Mouse (Mus musculus) gastrocnemius, postnatal 14 days (tissue): ENCODE measurements around the gene Kcnk2. TPM values are rescaled to one million over a fixed set of nuclear protein-coding genes. Genes with fewer than 3 reads are reported as not detected.

Experiments
- DNase-seq: peaks from one replicate; pipeline ENCODE4 v3.0.0; 2021; ENCODE audit warnings: mixed read lengths
- intact Hi-C: fragments of 180-260 bp; cut with DNase I; formaldehyde crosslinking; loops from one replicate; pipeline ENCODE4 v1.15.1; 2025; ENCODE audit warnings: low total_unique reads
- total RNA-seq, 2 experiments: library from RNA; stranded (reverse); gene quantifications; 2 replicates each; pipeline ENCODE4 v1.2.3; 2021

Gene Kcnk2
- total RNA-seq, 2 experiments from 2014 or later: 2.1 to 2.5 TPM

DNA sequence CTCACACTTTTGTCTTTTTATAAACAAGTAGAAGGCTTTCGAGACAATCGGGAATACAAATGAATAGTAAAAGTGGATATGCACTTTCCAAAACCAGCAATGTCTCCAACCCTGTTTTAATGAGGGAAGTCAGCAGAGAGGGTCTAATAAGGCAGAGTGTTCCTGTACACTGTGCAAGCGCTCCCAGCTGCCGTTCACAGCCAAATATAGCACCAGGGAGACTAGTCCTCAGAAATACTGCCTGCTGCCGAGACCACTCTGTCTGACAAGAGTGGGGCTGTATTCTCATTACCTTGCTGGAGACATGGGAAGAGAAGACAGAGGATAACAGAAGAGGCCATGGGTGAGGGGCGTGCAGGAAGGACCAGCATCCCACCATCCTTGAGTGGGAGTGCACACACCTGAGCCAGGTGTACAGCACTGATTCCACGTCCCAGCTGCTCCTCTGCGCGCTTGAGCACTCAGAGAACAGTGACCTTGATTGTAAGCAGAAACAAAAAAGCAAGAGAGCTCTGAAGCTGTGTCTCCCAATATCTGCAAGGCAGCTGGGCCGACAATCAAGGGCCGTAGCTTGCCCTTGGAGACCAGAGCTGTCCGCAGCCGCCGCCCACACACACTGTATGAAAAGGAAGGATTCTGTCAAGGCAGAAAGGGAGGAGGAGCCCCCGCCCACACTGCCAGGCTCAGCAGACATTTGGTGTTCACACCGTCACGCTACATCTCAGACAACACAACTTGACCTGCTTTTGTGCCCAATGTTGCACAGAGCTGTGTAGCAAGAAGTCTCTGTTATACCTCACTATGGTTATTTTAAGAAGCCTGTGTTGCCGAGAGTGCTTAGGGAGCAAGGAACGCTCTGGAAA, 173.6 kb downstream of the Kcnk2 start:
- intact Hi-C loops: no loop called here
- peak; percentile 27 for DNase-seq

DNA sequence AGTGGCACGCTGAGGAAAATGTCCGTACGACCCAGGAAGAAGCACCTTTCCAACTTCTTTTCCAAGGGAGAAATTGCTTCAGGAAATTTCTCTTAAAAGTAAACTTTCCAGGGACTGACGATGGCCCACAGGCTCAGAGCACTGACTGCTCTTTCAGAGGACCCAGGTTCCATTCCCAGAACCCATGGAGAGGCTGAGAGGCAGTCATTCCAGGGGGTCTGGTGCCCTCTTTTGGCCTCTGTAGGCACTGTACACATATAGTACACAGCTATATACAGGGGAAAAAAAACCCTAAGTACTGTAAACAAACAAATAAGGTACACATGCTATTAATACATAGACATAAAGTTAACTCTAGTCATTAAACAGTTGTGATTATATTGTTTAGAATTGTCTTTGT, 174.6 kb downstream of the Kcnk2 start:
- intact Hi-C loops: no loop called here
- no peak for DNase-seq

DNA sequence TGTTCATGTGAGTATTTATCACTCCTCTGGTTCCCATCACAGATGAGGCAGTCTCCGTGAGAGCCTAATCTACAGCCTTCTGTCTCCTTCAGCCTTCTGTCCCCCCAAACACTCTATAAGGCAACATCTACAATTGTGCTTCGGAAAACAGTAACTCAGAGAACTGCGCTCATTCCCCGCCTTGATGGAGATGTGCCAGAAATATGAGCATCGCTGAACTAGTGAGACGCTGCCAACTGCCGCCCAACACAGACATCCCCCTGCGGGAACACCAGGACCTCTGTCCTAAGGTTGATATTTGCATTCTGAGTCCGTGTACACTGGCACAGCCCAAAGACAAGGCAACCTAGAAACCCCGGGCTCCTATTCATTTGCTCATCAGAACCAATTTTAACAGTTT, 183.0 kb downstream of the Kcnk2 start:
- intact Hi-C loops: no loop called here
- no peak for DNase-seq

DNA sequence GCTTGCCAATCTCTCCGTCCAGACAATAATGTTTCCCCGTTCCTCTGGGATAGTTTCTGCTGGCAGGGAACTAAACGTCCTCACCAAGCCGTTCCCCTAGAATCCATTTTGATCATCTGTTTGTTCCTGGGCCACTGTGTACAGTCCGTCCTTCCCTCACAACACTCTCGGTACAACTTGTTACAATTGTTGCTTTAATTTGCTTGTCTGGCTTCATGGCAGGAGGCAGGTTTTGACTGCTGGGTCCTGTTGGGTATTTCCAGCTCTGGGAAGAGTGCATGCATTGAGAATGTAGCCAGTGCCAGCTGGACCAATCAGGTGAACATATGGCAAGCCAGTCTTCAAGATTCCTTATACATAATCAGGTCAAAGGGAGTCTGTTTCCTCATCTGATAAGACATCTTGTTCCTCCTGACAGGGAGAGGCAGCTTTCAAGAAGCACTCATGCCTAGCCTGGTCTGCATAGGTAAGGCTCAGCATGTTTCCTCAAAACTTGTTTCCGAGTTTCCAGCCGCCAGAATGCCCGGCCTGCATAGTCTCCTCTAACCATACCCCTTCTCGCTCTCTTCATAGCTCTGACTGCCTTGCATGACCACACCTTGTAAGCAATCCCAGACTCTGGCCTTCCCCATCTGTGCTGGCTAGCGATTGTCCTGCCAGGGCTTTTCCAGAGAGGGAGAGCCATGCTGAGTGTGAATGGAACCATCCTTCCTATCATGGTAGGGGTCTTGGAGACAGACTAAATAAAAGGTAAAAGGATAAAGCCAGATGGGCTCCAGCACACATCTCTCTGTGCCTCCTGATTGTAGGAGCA, 184.1 kb downstream of the Kcnk2 start:
- no peak for DNase-seq
- intact Hi-C loops: no loop called here

DNA sequence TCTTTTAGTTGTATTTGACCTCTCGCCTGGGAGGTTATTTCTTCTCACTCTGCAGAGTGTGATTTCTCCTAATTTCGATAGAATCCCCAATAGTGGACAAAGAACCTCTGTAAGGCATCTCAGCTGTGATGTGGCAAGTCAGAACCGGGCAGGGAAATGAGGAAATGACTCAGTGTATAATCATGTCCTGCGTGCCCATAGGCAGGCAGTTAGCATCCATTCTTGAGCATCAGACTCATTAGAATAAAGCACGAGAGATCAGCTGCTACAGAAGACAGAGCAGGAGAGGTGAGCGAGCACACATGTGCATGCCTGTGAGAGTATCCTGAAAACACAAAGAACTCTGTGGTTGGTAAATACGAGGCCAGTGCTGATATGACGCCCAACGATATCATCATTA, 186.9 kb downstream of the Kcnk2 start:
- intact Hi-C loops: no loop called here
- DNase-seq: no peak

DNA sequence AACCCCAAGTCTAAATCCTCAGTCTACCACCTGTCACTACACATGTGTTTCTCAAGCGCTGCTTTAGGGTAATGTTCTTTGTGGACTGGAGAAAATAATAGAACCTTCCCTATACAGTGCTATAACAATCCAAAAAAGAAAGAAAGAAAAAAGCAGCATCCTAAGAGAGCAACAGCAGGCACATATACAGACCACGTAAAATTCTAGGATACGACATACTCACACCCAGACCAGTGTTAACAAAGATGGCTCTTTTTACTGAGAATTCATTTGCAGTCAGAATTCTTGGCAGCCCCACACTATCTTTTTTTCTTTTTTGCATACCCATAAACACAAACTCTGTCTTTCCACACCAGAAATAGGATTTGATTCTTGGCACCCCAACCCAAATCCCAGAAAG, 187.6 kb downstream of the Kcnk2 start:
- intact Hi-C loops: no loop called here
- no peak for DNase-seq

DNA sequence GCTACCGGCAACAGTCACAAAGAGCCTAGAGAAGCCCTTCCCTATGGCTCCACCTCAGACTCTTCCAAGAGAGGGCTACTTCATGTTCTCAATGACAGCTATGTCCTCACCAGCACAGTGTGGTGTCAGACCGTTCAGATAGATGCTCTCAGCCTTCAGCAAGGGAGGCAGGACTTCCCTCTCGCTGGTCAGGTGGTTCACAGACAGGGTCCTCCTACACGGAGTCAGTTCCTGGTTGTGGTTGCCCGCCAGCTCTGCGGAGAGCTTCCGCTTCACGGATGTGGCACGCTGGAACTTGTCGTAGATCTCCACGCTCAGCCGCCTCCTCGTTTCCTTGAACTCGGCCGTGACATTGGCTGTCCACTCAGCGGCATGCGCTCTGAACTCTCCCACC, 192.4 kb downstream of the Kcnk2 start:
- intact Hi-C loops: no loop called here
- DNase-seq: no peak

DNA sequence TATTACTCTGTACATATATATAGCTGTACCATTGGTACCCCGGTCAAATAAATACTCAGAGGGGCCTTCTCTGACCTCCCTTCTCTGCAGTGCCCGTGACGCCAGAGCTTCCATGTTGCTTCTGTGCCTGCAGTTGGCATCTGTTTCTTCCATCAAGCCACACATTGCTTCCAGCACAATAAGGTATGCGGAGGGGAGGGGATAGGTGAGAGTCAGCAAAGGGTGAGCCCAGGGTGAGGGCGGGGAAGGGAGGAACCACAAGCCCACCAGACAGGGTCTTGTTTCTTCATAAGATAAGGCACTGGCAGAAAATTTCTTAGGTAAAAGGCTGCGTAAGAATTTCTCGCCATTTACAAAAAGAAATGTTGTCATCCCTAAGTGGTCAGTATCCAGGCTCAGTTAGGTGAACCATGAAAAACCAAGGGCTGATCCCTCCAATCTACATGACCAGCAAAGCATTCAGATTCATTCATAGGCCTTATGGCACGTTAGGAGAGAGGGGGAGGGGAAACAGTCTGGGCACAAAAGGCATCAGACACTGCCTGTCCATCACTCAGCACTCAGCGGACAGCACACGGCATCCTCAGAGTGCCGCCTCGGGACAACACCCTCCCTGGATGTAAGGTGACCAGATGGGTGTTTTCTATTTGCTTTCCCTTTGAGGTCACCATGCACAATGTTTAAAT, 192.9 kb downstream of the Kcnk2 start:
- intact Hi-C loops: no loop called here
- DNase-seq: no peak

DNA sequence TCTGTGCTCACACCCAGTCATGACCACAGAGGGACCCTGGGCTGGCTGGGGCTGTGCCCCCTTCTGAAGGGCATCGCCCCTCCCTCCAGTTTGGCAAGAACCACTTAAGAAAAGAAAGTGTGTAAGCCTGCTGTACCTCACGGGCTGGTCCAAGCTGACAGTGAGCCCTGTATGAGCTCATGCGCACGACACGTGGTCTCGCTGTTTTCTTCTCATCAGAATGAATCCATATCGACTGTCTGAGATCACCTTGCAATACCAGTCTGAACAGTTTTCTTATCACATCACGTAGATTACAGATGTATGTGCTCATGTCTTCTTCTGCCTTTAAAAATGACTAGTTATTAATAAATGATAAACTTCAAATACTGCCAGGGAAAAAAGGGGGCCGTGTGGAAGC, 193.5 kb downstream of the Kcnk2 start:
- DNase-seq: no peak
- intact Hi-C loops: no loop called here

DNA sequence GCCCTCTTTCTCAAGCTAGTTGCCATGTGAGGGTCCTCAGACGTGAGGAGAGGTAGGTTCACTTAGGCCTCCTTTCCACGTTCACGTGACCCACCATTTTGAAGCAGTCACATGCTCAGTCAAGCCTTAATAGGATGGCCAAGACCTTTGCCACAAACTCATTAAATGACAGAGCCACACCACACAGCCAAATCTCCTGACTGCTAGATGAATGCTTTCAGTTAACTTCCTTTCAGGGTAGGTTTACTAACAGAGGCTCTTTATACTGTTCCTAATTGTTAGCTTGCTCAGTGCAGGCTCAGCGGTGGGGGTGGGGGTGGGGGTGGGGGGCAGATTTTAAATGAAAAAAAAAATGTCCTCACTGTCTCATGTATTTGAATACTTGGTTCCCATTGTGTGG, 206.3 kb downstream of the Kcnk2 start:
- no peak for DNase-seq
- intact Hi-C loops: no loop called here

DNA sequence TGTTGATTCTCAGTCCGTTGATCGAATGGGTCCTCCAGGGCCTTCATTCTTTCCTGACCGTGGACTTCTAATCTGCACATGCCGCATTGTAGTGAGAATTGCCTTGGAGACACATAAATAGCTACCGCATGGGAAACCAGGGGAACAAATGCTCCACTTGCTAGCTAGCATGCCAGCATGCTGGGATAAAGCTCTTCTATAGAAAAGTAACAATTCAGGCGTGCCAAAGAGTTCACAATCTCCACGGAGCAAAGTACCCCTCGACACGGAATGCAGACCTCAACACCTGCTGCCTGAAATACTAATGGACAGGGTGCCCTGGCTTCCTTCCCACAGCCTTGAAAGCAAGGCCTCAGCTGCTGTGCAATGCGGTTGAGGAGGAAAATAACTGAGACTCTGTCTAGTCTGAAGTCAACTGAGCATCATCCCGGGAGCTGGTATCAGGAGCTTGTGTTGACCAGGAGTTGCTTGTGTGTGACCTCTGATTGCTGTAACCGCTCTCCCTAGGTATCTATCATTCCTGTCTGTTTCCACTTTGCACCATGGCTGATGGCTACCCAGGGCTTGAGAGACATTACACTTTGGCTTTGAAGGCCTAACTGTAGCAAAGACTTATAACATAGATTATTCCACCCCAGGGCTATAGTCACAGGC, 214.2 kb downstream of the Kcnk2 start:
- intact Hi-C loops: no loop called here

DNA sequence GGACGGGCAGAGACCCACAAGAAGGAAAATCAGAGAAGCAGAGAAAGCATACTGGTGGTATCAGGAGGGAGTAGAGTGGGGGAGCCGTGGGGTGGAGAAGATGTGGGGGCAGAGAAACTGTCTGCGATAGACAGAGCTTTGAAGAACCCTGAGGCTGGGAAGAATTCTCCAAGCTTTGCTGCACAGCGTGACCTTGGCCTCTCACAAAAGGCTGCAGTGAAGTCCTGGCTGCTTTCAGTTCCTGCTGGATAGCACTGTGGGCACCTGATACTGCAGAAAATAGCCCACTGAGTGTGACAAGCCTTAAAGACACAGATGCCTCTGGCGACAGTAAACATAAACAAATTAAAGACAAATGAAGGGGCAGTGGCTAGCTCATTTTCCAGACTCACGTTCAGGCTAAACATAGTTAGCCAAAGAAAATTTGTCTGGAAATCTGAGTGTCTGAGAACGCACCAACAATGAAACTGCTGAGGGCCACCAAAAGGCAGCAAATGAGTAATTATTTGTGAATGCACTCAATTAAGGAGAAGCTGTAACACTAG, 216.8 kb downstream of the Kcnk2 start:
- no peak for DNase-seq
- intact Hi-C loops: no loop called here

More for the DNA sequence above, 214.2 kb downstream of the Kcnk2 start:
- DNase-seq: no peak

DNA sequence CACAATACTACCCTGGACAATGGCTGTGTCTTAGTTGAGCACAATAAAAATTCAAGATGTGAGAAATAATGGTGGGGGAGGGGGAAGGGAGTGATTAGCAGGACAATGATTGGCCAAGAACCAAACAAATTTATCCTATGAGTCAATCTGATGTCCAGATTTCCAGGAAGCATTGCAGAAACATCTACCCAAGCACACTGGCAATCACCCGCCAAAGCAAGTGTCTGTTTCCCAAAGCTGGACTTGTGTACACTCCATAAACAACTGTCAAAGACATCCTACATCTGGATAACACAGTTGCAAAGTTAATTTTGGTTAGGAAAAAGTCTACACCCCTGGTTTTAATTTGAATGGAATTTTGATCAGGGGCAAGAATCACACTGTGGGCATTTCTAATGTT, 224.3 kb downstream of the Kcnk2 start:
- no peak for DNase-seq
- intact Hi-C loops: no loop called here

DNA sequence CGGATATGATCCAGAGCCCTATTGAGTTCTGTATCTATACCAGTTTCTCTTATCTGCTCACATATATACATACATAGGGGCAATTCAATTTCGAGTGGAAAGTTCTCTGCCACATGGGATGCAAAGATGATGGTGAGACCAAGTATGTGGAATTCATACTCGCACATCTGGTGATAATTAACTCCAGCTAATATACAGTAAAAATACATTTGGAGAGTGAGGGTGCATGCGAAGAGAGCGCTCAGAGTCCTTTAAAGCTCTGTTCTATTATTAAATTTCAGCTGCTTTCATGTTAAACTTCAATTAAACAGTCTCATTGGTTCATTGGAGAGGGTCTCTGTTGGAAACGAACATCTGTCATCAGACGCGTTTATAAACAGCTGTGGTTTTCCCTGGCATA, 228.6 kb downstream of the Kcnk2 start:
- DNase-seq: no peak
- intact Hi-C loops: no loop called here

DNA sequence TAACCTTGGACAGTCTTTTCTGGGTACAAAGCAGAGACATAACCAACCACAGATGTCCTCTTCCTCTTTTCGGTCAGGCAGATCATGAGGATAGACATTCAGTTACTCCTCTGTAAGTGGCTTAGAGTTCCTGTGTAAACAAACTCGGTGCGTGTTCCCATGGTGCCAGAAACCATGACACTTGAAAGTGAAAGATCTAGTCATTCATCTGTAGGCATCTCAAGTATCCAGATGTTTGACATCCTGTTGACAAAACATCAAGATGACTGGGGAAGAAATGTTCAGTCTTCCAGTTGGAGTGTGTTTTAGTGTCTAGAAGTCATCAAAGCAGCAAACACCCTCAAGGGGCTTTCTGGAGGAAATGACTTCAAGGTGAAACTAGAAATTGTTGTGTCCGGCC, 230.9 kb downstream of the Kcnk2 start:
- no peak for DNase-seq
- intact Hi-C loops: no loop called here

DNA sequence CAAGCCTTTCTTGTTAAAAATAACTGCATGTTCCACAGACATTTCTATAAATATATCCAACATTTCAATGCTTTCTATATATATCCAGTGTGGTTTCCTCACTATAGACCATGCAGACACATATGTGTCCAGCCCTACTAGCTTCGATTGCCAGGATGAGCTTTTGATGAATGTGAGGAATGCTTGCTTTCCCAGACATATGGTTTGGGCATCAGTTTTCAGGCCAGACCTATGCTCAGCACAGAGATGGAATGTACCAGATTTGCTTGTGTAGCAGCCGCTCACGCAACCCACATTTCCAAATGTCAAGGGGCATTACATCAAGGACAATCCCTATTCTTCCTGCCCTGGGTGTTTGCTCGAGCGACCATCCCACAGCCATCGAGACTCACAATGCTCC, 236.3 kb downstream of the Kcnk2 start:
- DNase-seq: no peak
- intact Hi-C loops: no loop called here

DNA sequence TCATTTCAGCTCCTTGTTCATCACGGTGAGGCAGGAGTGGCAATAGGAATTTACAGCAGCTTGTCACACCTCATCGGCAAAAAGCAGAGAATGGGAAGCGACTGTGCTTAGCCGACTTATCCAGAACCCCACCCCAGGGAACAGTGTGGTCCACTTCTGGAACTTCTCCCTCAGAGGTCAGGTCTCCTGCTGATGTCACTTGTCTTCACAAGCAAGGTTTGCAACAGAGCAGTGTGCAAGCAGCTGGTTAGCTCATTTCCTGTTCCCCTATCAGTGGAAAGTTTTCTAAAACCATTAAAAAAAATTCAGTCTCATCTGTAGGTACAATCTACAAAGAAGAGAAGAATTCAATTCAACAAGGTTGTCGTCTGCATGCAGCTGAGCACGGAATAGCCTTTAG, 236.9 kb downstream of the Kcnk2 start:
- DNase-seq: no peak
- intact Hi-C loops: no loop called here

DNA sequence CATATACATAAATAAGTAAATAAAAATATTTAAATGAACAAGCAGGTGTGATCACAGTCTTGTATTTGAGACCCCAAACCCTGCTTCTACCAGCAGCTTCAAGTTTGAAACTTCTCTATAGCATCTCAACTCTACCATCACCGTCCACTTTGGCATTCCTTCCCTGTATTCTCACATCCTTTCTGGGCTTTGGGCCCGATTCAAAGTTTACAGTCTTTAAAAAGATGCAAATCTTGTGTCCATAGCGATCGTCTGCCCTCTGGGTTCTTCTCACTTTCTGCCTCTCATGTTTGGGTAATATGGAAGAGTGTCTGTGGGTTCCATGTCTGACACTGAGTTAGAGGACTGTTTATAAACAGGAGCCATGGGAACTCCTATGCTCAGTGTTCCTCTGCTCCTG, 237.4 kb downstream of the Kcnk2 start:
- intact Hi-C loops: no loop called here
- DNase-seq: no peak

DNA sequence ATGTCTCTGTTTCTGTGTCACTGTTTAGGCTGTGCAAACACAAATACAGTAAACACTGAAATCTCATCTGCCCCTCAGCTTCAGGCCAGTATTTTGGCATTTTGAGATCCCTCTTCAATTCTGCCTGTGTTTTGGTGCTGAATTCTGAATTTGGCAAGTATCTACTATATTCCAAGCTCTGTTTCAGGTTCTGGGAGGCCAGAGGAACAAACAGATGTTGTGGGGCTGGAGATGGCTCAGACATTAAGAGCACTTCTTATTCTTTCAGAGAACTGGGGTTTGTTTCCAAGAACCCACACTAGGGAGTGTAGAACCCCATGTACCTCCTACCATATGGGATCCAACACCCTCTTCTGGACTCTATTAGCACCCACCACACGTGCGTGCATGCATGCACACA, 237.8 kb downstream of the Kcnk2 start:
- intact Hi-C loops: no loop called here
- no peak for DNase-seq
